Mouse (Mus musculus) thymus, adult 18-20 months (tissue): ENCODE results near the gene Soga1.

ENCODE experiments used
- DNase-seq, 2 experiments: peaks; one replicate each; pipeline ENCODE4 v3.0.0; 2022; ENCODE audit warnings: mixed read lengths in 2 of 2

Soga1 gene

DNA sequence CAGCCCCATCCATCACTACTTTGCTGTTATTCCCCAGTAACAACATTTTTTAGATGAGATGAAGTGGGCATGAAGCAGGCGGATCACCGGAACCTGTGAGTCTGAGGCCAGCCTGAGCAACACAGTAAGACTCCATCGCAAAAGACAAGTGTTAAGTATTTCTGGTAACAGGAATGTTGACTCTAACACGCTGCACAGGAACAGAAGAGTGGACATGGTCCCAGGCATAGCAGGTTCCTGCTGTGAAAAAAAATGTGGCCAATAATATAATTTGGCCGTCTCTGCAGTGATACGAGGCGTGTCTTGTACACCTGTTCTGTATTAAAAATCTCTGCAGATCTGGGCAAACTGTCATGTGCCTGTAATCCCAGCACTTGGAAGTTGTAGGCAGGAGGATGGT, 43.7 kb downstream of the Soga1 start:
- no peak for DNase-seq

DNA sequence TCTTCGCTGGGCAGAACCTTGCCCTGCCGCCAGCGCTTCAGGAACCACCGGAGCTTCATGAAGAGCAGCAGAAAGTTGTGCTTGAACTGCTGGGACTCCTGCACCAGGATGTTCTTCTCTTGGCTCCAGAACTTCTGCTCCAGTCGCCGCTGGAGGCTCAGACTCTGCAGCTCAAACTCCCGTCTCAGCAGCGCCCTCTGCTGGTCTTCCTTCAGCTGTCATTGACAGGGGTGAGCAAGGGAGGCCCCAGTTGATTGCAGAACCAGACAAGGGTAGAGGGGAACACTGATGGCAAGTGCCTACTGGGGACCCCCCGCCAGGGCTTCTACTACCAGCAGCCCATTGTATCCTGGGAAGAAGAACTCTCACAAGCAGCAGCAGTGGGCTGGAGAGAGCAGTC, 48.2 kb downstream of the Soga1 start:
- peak; percentile 40 to 44 for DNase-seq

DNA sequence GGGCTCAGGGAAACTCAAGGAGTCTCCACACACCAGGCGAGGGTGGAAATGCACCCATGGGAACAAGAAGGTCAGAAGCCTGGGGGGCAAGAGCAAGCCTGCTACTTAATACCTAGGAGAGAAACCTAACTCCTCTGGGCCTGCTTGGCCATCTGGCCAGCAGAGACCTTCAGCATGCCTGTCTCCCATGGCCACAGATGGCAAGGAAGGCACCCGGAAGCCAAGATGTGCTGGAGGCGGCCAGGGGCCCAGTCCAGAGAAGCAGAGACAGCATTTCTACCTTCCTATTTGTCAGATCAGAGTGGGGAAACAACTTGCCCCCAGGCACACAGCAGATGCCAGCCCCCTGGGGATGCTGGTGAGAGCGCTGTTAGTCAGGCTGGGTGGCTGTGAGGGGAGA, 50.8 kb downstream of the Soga1 start:
- no peak for DNase-seq

DNA sequence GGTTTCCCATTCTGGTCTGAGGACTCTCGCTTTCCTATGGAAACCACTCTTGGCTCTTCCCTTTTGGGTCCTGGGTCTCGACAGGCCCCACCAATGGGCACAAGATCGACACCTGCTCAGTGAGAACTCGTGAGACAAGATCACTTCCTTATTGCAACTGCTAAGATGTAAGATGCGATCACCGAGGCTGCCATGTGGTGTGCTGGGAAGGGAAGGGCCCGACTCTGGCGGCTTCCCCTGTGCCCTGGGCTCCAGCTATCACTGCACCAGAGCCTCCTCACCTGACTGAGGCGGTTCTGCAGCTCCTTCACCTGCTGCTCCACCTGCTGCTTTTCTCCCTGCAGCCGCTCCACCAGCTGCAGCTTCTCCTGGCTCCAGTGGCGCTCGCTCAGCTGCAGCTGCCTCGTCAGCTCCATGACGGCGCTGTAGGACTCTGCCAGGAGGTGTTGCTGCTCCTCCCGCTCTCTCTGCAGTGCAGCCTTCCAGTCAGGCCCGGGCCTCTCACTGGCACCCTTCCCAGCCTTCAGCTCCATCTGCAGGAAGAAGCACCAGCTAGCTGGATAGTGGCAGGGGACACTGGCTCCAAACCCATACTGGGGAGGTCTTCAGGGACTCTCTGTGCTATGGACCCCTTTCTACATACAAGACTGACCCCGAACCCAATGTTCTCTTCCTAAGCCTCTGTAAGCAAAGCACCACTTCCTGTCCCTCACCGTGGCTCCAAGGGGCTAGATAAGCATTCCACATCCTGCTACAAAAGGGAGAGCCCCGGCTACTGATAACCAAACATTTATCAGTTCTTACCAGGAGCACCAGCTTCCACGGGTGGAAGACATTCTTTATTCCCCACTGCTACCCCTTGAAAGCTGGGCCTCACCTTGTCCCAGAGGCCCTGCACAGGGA, 51.7 kb downstream of the Soga1 start:
- no peak for DNase-seq

DNA sequence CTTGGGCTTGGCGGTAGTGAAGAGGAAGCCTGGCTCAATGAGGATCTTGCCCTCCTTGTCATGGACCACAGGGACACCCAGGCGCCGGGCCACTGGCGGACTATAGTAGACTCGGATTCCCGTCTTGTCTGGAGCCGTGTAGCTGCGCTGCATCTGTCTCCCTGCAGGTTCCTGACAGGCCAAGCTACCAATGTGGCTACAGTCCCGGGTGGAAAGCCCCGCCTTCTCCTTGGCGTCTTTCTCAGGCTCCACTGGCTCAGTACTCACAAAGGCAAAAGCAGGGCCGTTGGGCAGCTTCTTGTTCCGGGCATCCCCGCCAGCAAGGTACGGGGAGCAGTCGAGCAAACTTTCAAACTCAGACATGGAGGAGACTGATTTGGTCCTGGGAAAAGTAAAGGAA, 57.9 kb downstream of the Soga1 start:
- DNase-seq, result no peak

DNA sequence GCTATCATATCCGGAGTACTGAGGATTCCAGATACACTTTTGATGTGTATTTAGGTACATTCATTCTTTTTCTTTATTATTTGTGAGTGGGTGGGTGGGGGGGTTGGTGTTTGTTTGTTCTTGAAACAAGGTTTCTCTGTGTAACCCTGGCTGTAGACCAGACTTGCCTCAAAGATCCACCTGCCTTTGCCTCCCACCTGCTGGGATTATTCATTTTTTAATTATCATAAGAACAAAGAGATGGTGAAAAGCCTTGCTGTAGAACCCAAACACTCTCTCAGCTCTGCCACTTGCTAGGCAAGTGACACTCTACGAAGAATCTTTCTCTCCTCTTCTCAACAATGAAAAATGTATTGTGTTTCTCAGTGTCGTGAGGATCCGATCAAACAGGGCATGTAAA, 59.8 kb downstream of the Soga1 start:
- DNase-seq, result no peak

DNA sequence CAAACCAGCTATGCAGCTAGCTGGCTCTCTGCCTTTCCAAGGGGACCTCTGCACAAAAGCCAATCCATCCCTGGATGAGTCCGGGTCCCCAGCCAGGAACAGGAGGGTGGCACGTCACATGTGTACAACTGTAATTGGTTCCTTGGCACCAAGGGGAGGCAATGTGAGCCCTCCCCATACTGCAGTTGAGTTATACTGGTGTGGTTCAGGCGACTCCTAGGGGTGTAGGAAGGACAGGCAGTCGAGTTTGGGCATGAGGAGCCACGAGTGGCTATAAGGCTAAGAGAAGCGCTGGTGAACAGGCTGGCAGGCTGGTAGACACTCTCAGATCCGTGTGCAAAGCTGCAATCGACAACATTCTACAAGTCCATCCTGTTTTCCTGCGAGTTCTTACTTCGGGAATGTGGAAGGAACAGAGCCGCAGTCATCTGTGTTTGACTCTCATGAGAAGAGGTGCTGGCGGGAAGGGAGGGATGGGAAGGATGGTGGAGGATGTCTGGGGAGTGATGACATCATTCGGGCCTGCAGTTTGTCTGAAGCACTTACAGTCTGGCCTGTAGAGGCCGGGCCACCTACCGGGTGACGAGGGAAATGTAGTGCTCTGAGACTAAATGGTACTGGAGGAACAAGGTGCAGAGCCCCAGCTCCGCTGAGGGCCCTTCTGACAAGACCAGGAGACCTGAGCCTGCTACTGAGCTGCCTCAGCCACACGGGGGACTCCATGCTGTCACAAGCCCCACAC, 62.4 kb downstream of the Soga1 start:
- DNase-seq, result no peak

DNA sequence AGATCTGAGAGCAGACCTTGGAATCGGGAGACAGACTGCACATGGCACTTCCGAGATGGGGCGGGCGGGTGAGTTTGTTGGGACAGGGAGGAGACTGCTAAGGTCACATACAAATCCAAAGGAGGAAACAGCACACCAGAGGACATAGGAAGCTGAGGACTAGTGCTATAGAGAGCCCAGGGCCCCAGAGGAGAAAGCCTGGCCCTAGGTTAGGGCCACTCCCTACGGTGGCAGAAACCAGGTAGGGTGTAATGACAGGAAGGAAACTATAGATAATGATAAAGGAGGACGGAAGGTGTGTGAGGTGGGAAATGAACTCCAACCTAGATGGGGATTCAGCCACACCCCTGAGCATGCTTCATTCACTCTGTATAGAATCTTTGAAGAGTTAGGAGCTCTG, 66.7 kb downstream of the Soga1 start:
- DNase-seq, result no peak

DNA sequence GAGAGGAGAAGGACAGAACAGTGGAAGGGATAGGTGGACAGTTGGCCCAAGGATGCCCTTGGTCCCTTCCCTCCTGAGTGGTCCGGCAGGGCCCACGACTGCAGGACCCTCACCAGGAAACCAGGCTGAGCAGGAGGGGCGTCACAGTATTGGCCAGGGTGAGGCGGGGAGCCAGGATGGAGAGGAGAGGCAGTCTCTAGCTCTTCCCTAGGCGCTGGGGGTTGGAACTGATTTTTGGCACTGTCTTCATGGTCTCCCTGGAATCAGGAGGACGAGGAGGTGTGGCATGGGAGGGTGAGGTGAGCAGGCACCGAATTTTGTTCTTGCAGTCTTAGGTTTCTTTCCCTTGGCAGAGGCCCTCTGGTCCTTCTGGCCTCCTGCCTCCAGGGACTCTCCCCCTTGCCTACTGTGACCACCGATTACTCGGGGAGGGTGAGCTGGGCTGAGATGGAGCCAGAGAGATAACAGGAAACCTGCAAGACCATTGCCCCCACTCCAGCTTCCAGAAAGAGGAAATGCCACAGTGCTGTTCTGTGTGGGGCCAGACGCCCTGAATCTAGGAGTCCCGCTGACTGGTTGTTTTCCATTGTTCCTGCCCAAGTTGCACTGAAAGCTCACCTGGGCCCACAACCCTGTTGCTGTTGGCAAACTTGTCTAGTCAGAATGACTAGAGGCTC, 68.3 kb downstream of the Soga1 start:
- DNase-seq, result no peak

DNA sequence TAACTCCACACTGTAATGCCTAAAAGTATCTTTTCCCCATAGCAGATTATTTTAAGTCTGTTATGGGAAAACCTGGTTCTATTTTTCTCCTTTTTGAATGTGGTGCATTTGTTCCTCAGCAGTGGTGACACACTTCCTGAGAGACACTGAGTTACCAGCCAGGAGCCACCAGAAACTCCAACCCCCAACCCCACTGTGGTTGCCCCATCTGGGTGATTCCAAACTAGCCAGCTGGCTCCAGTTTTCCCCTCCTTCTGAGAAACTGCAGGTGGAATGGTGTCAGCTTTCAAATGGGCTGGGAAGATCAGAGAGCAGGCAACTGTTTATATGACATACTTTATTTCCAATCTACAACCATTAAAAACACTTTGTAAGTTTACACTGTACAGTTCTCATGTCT, 68.9 kb downstream of the Soga1 start:
- DNase-seq, result no peak

DNA sequence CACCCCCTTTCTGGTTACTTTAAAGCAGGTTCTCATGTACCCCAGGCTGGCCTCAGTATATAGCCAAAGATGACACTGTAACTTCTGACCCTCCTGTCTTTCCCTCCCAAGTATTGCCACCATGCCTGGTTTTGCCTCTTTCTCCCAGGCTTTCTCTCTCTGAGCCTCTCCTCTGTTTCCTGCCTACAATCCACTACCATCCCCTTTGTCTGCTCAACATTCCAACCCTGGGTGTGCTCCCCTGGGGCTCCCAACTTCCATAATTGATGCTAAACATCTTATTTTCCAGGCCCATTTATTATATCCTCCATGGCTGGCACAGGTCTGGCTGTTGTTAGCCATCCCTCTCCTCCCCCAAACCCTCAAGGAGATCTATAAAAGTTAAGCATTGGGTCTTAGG, 70.5 kb downstream of the Soga1 start:
- no peak for DNase-seq

DNA sequence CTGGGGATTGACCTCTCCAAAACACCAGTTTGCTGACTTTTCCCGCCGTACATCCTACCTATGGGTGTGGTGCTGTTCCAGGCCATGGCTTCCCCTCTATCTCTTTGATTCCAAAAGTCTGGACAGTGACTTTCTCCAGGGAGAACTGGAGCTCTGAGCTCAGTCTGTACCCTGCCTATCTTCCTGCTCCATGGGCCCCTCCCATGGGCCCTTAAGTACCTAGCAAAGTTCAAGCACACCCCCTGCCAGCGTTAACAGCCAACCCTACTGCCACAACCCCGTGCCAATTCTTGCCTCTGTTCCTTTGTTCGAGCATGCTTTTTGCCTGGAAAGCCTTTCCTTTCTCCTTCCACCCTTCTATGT, 71.8 kb downstream of the Soga1 start:
- DNase-seq, result no peak

DNA sequence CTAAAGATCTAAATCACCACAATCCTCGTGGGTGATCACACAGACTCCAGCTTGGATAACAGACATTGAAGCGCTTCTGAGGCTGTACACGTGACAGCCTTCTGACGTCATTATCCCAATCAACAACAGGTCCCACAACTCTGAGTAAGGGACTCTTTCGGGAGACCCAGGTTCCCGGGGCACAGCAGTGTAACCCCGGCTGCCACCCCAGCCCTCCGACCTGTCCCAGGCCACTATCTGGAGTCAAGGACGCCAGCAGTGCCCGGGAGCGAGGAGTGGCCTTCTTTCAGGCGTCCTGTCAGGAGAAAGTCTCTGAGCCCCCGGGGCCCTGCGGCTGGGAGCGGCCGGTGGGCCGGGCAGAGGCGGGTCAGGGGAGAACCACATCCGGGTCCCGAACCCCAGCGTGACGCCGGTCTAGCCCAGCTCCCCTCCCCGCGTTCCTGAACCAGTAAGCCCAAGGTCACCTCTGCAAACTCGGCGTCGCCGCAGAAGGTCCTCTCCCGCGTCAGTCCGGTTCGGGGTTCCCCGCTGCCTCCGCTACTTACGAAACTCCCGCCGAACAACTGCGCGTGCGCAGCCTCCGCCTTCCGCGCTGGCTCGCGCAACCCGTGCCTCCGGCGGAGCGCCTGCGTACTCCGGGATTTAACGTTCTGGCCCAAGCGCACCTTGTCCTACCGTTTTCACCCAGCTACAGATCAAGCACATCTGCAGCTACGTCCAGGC, 72.4 kb downstream of the Soga1 start, which contains the start of gene Dsn1:
Dsn1 (minus strand) TSS at position 644 of the 723 bp plus-strand sequence.
- DNase-seq, result peak; percentile 77

DNA sequence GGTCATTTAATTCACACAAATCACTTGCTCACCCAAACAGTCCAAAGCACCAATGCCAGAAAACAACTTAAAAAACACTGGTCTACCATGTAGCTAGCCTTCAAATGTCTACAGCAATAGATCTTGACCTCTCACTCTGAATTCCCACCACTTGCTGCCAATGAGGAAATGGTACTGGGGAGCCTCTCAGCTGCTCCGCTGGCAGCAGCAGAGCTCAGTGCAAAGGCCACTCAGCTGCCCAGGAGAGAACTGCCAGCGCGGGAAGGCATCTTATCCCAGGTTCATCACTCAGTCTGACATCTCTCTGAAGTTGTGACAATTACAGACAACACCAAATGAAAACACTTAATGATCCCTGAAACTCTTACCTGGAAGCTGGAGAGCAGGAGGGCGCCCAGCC, 76.7 kb downstream of the Soga1 start:
- DNase-seq, result no peak

DNA sequence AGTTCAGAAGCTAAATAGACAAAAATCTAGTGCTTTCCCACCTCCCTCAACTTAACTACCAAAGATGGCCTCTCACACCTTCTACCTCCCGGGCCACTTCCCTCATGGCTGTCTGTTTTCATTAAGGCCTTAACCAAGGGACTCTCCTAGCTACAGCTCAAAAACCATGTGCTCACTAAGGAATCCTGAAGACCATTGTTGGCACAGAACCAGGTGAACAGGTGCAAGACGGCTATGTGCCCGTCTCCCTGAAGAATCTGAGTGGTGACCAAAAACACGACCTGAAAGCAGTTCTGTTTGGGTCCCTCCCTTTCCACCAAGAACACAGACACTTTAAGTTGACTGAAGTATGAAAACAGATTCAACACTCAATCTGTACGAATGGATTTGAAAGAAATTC, 80.8 kb downstream of the Soga1 start:
- no peak for DNase-seq

DNA sequence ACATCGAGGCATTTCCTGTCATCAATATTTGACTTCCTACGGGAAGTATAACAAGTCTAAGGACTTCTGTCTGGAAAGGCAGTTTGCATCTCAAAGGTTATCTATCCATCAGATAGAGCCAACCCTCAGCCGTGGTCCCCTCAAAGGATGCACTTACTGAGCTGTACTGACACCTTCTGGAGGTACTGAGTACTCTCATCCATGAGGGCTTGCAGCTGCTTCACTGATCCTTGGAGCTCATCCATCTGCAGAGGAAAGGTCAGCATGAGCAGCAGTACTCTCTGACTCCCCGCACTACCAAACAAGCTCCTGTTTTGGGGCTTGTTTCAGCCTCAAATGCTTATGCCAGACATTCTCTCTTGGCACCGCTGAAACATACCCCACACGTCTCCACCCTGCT, 82.5 kb downstream of the Soga1 start:
- DNase-seq, result peak in 1 of 2 experiments; percentile 20

DNA sequence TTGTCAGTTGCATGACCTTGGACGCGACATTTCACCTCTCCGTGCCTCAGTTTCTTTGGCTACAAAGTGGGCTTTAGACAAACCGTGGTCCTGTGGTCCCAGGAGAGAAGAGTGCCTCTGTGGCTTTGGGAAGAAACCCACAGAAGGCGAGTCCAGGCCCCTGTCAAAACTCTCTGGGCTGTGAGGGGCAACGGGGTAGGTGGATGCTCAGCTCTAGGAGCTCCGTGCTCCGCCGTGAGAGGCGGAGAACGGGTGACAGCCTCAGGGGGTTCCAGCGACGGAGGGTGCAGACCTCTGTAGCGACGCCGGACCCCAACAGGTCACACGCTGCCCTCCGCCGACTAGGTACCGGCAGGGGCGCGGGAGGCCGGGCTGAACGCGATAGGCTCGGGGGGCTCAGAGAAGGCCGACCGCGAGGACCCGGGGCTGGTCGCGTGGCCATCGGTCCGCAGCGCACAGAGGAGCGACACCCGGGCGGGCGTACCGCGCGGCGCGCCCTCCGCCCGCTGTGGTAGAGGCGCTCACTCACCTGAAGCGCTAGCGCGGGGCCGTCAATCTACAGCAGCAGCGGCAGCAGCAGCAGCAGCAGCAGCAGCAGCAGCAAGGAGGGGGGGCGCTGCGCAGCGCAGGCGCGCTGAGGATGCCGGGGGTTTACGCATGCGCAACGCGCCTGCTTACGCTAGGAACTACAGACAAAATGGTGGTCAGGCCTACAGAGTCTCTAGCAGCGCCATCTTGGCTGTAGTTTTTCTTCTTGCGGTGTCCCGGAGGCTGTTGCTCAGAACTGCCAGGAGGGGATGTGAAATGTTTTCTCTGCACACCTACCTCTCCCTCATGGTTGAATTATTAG, 87.4 kb downstream of the Soga1 start, which contains the start of gene Ndrg3:
Ndrg3 (minus strand) TSS at position 587 of the 850 bp plus-strand sequence.
- DNase-seq, result peak; percentile 97

DNA sequence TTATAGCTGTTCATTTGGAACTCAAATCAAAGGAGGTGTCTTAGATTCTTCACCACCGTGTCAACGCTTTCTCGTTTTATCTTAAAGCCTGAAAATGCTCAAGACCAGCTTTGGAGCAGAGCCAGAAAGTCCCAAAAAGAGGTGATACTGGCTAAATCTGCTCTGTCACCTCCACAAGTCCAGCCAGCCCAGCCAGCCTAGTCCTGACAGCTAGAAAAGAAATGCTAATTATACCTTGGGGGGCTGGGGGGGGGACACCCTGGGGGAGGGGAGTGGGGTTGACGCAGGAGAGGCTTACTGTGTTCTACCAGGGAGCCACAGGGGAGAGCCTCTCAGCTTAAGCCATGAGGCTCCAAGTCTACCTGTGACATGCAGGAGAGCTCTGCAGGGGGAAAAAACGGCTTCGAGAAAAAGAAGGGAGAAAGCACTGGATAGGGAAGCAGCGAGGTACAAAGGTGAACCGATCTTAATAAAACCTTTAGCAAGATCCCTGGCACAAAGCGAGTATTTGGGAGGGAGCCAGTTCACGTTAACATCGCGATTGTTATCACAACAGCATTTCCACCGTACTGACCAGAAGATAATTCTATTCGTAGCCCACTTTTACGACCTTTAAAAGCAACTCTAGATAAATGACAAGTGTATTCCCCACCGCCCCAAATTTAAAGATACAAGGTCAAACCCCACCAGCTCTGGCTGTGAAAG, 88.2 kb downstream of the Soga1 start:
- peak in 1 of 2 experiments; percentile 22 for DNase-seq

DNA sequence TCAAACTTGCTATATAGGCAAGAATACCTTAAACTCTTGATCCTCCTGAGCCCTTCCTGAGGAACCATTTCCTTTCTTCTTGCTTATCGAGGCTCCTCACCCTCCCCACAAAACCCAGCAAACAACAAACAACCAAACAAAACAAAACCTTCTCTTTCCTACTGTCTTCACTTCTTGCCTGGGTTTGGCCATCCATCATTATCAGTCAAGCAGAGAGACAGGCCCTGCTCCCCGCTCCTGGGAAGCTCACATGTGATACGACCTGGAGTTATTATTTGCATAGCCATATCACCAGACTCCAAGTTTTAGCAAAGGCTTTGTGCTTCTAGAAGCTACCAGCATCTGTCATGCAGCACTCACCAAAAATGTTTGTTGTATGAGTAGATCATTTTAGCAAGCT, 91.7 kb downstream of the Soga1 start:
- no peak for DNase-seq

DNA sequence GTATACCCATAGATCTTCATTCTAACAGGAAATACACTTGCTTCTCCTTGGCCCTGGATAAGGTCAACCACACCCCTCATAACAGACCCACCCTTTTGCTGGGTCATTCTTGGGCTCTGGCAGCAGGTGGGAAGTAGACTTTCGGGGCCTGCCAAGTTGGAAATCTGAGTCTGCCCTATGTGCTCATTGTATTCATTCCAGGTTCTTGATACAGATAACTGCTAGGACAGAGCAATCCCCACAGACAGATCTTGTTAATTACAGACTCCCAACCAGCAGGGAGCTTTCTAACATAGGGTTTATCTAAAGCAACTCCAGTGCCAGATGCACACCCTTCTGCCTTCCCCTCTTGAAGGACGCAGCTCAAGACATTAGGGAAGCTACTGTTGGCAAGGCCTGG, 96.2 kb downstream of the Soga1 start:
- DNase-seq, result no peak

DNA sequence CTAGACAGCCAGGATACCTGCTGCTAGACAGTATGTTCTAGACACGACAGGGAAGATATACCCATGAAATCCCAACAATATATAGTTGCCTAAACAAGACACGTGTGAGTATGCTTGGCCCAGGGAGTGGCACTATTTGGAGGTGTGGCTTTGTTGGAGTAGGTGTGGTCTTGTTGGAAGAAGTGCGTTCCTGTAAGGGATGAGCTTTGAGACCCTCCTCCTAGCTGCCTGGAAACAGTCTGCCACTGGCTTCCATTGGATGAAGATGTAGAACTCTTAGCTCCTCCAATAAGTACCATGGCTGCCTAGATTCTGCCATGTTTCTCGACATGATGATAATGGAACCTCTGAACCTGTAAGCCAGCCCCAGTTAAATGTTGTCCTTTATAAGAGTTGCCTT, 97.8 kb downstream of the Soga1 start:
- DNase-seq, result no peak
